Mouse (Mus musculus) hindbrain, embryonic 10.5 days (tissue): ENCODE data around the gene Oaz2. TPM values are rescaled to one million over a fixed set of nuclear protein-coding genes. Genes with fewer than 3 reads are reported as not detected.
"Not testable (repeated sequence)": the region's sequence is repeated elsewhere in the genome, so short reads cannot be mapped to it uniquely, and the experiment has no call there.

Experiments used
- DNase-seq: peaks from one replicate; pipeline ENCODE4 v3.0.0-alpha.2; 2017; ENCODE audit warnings: low spot score
- H3K27ac ChIP-seq: fragments of 300-500 bp; sonication (generic); 2 replicates; pipeline ENCODE4 v1.5.1; 2016; ENCODE audit warnings: mild to moderate bottlenecking, moderate library complexity
- H3K27me3 ChIP-seq: fragments of 300-500 bp; sonication (generic); 2 replicates; pipeline ENCODE4 v1.6.1; 2016; ENCODE audit warnings: mild to moderate bottlenecking; ENCODE audit not compliant: poor library complexity, insufficient read depth, severe bottlenecking
- H3K36me3 ChIP-seq: fragments of 300-500 bp; sonication (generic); 2 replicates; pipeline ENCODE4 v1.6.1; 2016; ENCODE audit warnings: mild to moderate bottlenecking, moderate library complexity
- H3K4me1 ChIP-seq: fragments of 300-500 bp; sonication (generic); replicated peaks from 2 replicates; pipeline ENCODE4 v1.6.1; 2016; ENCODE audit warnings: mild to moderate bottlenecking
- H3K4me3 ChIP-seq: fragments of 300-500 bp; sonication (generic); 2 replicates; pipeline ENCODE4 v1.5.1; 2016; ENCODE audit warnings: mild to moderate bottlenecking, moderate library complexity
- H3K9me3 ChIP-seq: fragments of 300-500 bp; sonication (generic); 2 replicates; pipeline ENCODE4 v1.6.1; 2016; ENCODE audit warnings: mild to moderate bottlenecking, moderate library complexity
- WGBS: fragments of 180-500 bp; shearing (Covaris S2); methylation state at CpG from one replicate; pipeline ENCODE4 v1.1.7; 2016; 5-methylcytosine and 5-hydroxymethylcytosine counted together
- polyA plus RNA-seq: library from polyadenylated mRNA; unstranded; fragments of >200 nt; fragmentation: Nextera tagmentation; extraction: Ambion mirVana; gene quantifications from 2 replicates; pipeline ENCODE4 v1.2.1, GENCODE M21; 2016

The Oaz2 gene
- polyA plus RNA-seq, 1 experiment from 2014 or later = 269 TPM

DNA sequence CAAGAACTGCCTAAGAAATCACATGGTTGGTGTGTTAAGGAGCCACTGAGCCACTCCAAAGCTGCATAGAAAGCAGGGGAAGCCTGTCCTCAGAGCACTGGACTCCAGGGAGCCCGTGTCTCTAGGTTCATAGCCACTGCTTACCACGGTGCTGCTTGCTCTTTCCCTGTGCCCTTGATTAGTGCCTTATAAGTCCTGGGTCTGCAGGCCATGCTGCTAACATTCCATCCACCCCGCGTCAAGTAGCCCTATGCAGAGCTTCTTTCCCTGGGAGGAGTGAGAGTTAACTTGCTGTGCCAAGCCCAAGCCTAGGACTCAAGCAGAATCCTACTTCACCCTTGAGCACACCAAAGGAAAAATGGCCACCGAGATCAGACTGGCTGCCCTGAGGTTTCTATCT lies 28.7 kb upstream of the Oaz2 start:
- H3K4me3 ChIP-seq = no peak overlapping the region
- 65% methylated on average over 5 of the region's 5 CpGs for WGBS
- no peak overlapping the region for H3K27ac ChIP-seq
- H3K4me1 ChIP-seq = peaks cover 30% of the 10 kb centered on the region
- no peaks in the 10 kb centered on the region for H3K36me3 ChIP-seq
- H3K9me3 ChIP-seq = no peaks in the 10 kb centered on the region
- no peaks in the 10 kb centered on the region for H3K27me3 ChIP-seq
- DNase-seq = no peak

DNA sequence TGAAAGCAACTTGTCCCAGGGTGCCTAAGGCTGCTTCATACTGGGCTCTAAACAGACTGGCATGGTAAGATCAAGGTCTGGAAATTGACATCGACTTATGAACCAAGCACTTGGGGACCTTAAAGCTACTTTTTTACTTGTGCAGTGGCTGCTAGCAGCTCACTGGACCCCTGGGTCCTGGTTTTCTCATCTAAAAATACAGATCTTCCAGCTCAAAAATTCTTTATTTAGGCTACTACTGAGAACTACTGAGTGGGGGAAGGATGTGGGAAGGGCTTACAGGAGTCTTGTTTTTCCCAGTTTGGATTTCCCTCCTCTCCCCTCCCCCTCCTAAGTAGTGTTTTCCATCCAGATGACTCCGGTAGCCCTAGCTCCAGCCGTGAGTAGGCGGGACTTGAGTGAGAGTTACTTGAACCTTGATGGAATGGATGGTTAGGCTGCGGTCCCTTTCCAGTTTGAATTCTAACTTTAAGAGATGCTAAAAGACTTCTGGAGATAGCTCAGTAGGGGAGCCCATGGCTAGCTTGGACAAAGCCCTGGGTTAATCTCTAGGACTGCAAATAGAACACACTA lies 26.9 kb upstream of the Oaz2 start:
- 4% methylated on average over 5 of the region's 5 CpGs for WGBS
- H3K27me3 ChIP-seq = no peaks in the 10 kb centered on the region
- H3K4me3 ChIP-seq = 0 out of 2 replicates have a peak overlapping the region, but pooled peaks have one; percentile 13
- H3K36me3 ChIP-seq = no peaks in the 10 kb centered on the region
- peak; percentile 29 for DNase-seq
- peak overlapping the region; percentile 26; the same call in 1 of the 2 replicates for H3K27ac ChIP-seq
- peaks cover 30% of the 10 kb centered on the region for H3K4me1 ChIP-seq
- no peaks in the 10 kb centered on the region for H3K9me3 ChIP-seq

- Histone ChIP-seq H3K4me3 (peak overlapping the region; percentile 16), H3K27ac (peak overlapping the region; percentile 72), H3K4me1 (peaks cover 30% of the 10 kb centered on the region), H3K9me3 (no peaks in the 10 kb centered on the region), H3K27me3 (no peaks in the 10 kb centered on the region), H3K36me3 (no peaks in the 10 kb centered on the region)
- WGBS = 10% methylated on average over 12 of the region's 12 CpGs
- no peak for DNase-seq
These were observed 26.3 kb upstream of the Oaz2 start for GRCm38 (mm10) chr9:65641446-65642052.

DNA sequence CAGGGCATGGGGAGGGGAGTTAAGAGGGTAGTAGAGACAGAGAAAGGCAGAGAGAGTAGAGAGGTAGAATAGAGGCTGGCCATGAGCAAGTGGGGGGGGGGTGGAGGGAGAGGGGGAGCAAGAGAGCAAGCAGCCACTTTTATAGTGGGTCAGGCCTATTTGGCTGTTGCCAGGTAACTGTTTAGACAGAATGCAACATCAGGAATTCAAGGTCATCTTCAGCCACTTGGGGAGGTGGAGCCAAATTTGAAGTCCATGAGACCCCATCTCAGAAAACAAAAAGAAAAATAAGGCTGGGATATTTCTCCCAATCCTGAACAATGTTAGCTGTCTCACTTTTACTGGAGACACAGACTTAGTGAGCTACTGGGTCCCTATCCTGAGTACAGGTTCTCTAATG lies 25.3 kb upstream of the Oaz2 start:
- no peaks in the 10 kb centered on the region for H3K36me3 ChIP-seq
- H3K27me3 ChIP-seq = no peaks in the 10 kb centered on the region
- H3K4me1 ChIP-seq = peaks cover 30% of the 10 kb centered on the region
- DNase-seq = no peak
- H3K27ac ChIP-seq = no peak overlapping the region
- H3K4me3 ChIP-seq = no peak overlapping the region
- H3K9me3 ChIP-seq = no peaks in the 10 kb centered on the region

GRCm38 (mm10) chr9:65644960-65645359 lies 22.8 kb upstream of the Oaz2 start:
- Histone ChIP-seq H3K27ac (no peak overlapping the region), H3K9me3 (no peaks in the 10 kb centered on the region), H3K36me3 (no peaks in the 10 kb centered on the region), H3K27me3 (no peaks in the 10 kb centered on the region), H3K4me3 (no peak overlapping the region), H3K4me1 (peaks cover 27% of the 10 kb centered on the region)
- no peak for DNase-seq
- 88% methylated on average over 4 of the region's 4 CpGs for WGBS

- no peak for DNase-seq
- 61% methylated on average over 3 of the region's 3 CpGs for WGBS
- H3K4me1 ChIP-seq = peaks cover 23% of the 10 kb centered on the region
- H3K9me3 ChIP-seq = no peaks in the 10 kb centered on the region
- no peaks in the 10 kb centered on the region for H3K27me3 ChIP-seq
- no peak overlapping the region for H3K27ac ChIP-seq
- H3K36me3 ChIP-seq = no peaks in the 10 kb centered on the region
- H3K4me3 ChIP-seq = no peak overlapping the region
These were observed 21.8 kb upstream of the Oaz2 start for GRCm38 (mm10) chr9:65645984-65646383.

GRCm38 (mm10) chr9:65646782-65647181 lies 21.0 kb upstream of the Oaz2 start:
- Histone ChIP-seq H3K36me3 (no peaks in the 10 kb centered on the region), H3K9me3 (no peaks in the 10 kb centered on the region), H3K27ac (no peak overlapping the region), H3K4me1 (peaks cover 15% of the 10 kb centered on the region), H3K4me3 (no peak overlapping the region), H3K27me3 (no peaks in the 10 kb centered on the region)
- 93% methylated on average over 2 of the region's 2 CpGs for WGBS
- no peak for DNase-seq

DNA sequence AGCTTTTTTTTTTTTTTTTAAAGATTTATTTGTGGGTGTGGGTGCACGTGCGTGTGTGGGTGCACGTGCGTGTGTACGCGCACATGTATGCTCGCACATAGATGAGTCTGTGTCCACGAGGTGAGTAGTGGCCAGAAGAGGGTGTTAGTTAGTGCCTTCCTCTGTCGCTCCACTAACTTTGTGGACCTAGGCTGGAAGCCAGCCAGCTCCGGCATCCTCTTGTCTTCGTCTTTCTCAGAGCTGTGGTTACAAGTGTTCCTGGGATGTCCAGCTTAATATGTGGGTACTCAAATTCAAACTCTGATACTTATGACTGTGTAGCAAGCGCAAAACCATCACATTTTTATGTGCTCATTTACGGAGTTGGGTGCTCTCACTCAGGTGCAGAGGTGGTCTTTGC lies 19.1 kb upstream of the Oaz2 start:
- Histone ChIP-seq H3K4me1 (0 out of 2 replicates have a peak, but pooled peaks cover 4% of the 10 kb centered on the region), H3K27me3 (no peaks in the 10 kb centered on the region), H3K4me3 (no peak overlapping the region), H3K27ac (no peak overlapping the region), H3K9me3 (no peaks in the 10 kb centered on the region), H3K36me3 (no peaks in the 10 kb centered on the region)
- no peak for DNase-seq
- 93% methylated on average over 13 of the region's 13 CpGs for WGBS

DNA sequence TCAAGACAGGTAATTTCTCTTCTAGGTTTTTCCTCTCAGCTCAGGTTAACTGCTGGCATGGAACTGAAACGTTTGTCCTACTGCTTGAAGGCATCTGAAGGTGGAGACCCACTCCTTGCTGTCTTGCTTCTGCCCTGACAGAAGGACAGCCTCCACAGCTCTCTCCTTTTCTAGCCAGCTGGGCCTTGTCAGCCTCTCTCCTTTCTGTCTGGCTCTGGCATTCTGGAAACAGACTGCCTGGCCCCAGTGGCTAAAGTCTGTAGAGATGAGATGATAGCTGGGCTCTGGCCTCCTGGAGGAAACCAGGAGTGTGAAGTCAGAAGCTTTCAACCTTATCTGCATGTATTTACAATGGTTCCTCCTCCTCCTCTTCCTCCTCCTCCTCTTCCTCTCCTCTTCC lies 17.8 kb upstream of the Oaz2 start:
- H3K9me3 ChIP-seq = no peaks in the 10 kb centered on the region
- no peak for DNase-seq
- 0 out of 2 replicates have a peak, but pooled peaks cover 4% of the 10 kb centered on the region for H3K4me1 ChIP-seq
- 74% methylated on average over 1 of the region's 1 CpGs for WGBS
- no peaks in the 10 kb centered on the region for H3K27me3 ChIP-seq
- no peaks in the 10 kb centered on the region for H3K36me3 ChIP-seq
- H3K27ac ChIP-seq = no peak overlapping the region; the same call in 1 of the 2 replicates
- no peak overlapping the region for H3K4me3 ChIP-seq

GRCm38 (mm10) chr9:65651957-65652356 lies 15.8 kb upstream of the Oaz2 start:
- not testable (repeated sequence) for H3K4me1 ChIP-seq, H3K27ac ChIP-seq, H3K4me3 ChIP-seq, H3K36me3 ChIP-seq, H3K27me3 ChIP-seq, DNase-seq, H3K9me3 ChIP-seq
- 98% methylated on average over 1 of the region's 1 CpGs for WGBS

- DNase-seq = no peak
- Histone ChIP-seq H3K9me3 (no peaks in the 10 kb centered on the region), H3K4me1 (0 out of 2 replicates have a peak, but pooled peaks cover 6% of the 10 kb centered on the region), H3K27me3 (no peaks in the 10 kb centered on the region), H3K4me3 (no peak overlapping the region), H3K36me3 (no peaks in the 10 kb centered on the region), H3K27ac (no peak overlapping the region)
- 94% methylated on average over 4 of the region's 4 CpGs for WGBS
These were observed 14.1 kb upstream of the Oaz2 start for GRCm38 (mm10) chr9:65653741-65654140.

GRCm38 (mm10) chr9:65654700-65655237 lies 13.0 kb upstream of the Oaz2 start:
- Histone ChIP-seq H3K9me3 (no peaks in the 10 kb centered on the region), H3K4me1 (0 out of 2 replicates have a peak, but pooled peaks cover 6% of the 10 kb centered on the region), H3K27me3 (no peaks in the 10 kb centered on the region), H3K4me3 (no peak overlapping the region), H3K27ac (no peak overlapping the region), H3K36me3 (no peaks in the 10 kb centered on the region)
- WGBS = 87% methylated on average over 3 of the region's 3 CpGs
- no peak for DNase-seq

- Histone ChIP-seq H3K27ac (no peak overlapping the region), H3K36me3 (no peaks in the 10 kb centered on the region), H3K27me3 (no peaks in the 10 kb centered on the region), H3K4me1 (0 out of 2 replicates have a peak, but pooled peaks cover 2% of the 10 kb centered on the region), H3K9me3 (no peaks in the 10 kb centered on the region), H3K4me3 (no peak overlapping the region)
- 86% methylated on average over 8 of the region's 8 CpGs for WGBS
- no peak for DNase-seq
These were observed 12.3 kb upstream of the Oaz2 start for GRCm38 (mm10) chr9:65655540-65655939.
